Mouse (Mus musculus) spleen, adult 2 months (tissue): ENCODE measurements around the gene Clic5.

Experiments used
- CTCF ChIP-seq: fragments of 200-500 bp; IDR thresholded peaks from 2 replicates; pipeline ENCODE4 v1.5.1; 2011; ENCODE audit warnings: mild to moderate bottlenecking, inconsistent platforms; ENCODE audit not compliant: insufficient read depth, insufficient read length, insufficient replicate concordance; ENCODE audit errors: extremely low read depth
- POLR2A ChIP-seq: fragments of 200-500 bp; IDR thresholded peaks from 2 replicates; pipeline ENCODE4 v1.6.1; 2011; ENCODE audit warnings: low read depth, low read length, inconsistent platforms

DNA sequence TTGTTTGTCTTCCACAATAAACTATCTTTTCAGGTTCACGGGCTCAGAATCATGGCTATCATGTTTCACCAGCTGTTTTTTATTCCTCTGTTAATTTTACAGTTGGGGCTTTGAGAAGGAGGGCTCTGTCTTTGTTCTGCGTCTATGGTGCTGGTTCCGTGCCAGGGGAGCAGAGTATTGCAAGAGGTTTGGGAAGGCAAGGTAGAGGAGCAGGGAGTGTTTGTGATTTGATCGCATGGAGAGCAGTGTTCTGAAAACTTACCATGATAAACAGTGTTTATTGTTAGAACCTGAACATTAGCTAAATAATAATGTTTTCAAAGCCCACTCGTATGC is 139.7 kb downstream of the Clic5 start:
- TF ChIP-seq CTCF (no peak), POLR2A (no peak)
